Mouse (Mus musculus): ENCODE measurements at regions not wholly inside any gene's neighbourhood (a gene's known extent, or its start where the extent isn't known, plus 50 kb on each side); places are given as distances from the start of the nearest gene placed in this dataset.

GRCm38 (mm10) chr8:88450864-88451657 lies 70.1 kb upstream of the Nkd1 start:
- Histone ChIP-seq H3K9me3 (replicated peaks) (no peaks in the 10 kb centered on the region), H3K4me3 (replicated peaks) (no peak overlapping the region), H3K36me3 (no peaks in the 10 kb centered on the region), H3K4me1 (replicated peaks) (peaks cover 12% of the 10 kb centered on the region; the same call in 1 of the 2 replicates), H3K4me2 (peak overlapping the region; percentile 40; the same call in 1 of the 2 replicates), H3K9ac (no peak overlapping the region), H3K27me3 (peaks cover 74% of the 10 kb centered on the region), H3K27ac (no peak overlapping the region)
- 2% methylated on average over 26 of the region's 26 CpGs for WGBS (ENCODE audit: insufficient replicate concordance)
- ATAC-seq (ENCODE audit: low read depth) (no peak), DNase-seq (no peak)

GRCm38 (mm10) chr8:88451658-88452500 lies 69.3 kb upstream of the Nkd1 start:
- H3K4me3 ChIP-seq (replicated peaks): no peak overlapping the region
- no peaks in the 10 kb centered on the region for H3K9me3 ChIP-seq (replicated peaks)
- no peak overlapping the region for H3K9ac ChIP-seq
- DNase-seq (no peak), ATAC-seq (ENCODE audit: low read depth) (no peak)
- H3K4me2 ChIP-seq: peak overlapping the region; percentile 40; the same call in 1 of the 2 replicates
- 19% methylated on average over 17 of the region's 17 CpGs for WGBS (ENCODE audit: insufficient replicate concordance)
- peaks cover 12% of the 10 kb centered on the region; the same call in 1 of the 2 replicates for H3K4me1 ChIP-seq (replicated peaks)
- no peak overlapping the region for H3K27ac ChIP-seq
- H3K36me3 ChIP-seq: no peaks in the 10 kb centered on the region
- H3K27me3 ChIP-seq: peaks cover 80% of the 10 kb centered on the region

DNA sequence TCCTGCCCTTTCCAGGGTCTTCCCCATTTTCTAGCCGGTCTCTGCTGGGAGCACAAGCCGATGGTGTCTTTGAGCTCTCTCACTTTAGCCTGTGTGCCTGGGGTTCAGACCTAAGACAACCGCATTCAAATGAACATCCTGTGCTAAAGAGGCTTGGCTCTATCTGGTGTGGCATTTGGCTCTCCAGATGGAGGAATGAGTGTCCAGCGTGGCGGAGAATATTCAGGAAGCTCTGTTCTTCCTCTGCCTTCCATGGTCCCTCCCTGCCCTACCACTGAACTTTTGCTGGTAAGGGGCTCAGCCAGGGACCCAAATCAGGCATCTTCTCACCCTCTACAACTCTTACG lies 68.7 kb upstream of the Nkd1 start:
- ATAC-seq (ENCODE audit: low read depth) (no peak), DNase-seq (no peak)
- no peaks in the 10 kb centered on the region for H3K36me3 ChIP-seq
- no peak overlapping the region for H3K9ac ChIP-seq
- no peaks in the 10 kb centered on the region for H3K9me3 ChIP-seq (replicated peaks)
- no peak overlapping the region for H3K4me2 ChIP-seq
- 37% methylated on average over 6 of the region's 6 CpGs for WGBS (ENCODE audit: insufficient replicate concordance)
- H3K4me1 ChIP-seq (replicated peaks): peaks cover 12% of the 10 kb centered on the region; the same call in 1 of the 2 replicates
- H3K27ac ChIP-seq: no peak overlapping the region
- no peak overlapping the region for H3K4me3 ChIP-seq (replicated peaks)
- peaks cover 82% of the 10 kb centered on the region for H3K27me3 ChIP-seq

GRCm38 (mm10) chr8:88454048-88454696 lies 67.0 kb upstream of the Nkd1 start:
- Histone ChIP-seq H3K4me1 (replicated peaks) (peaks cover 12% of the 10 kb centered on the region; the same call in 1 of the 2 replicates), H3K4me2 (peak overlapping the region; percentile 69), H3K4me3 (replicated peaks) (peak overlapping the region; percentile 53), H3K27ac (no peak overlapping the region), H3K9me3 (replicated peaks) (no peaks in the 10 kb centered on the region), H3K9ac (peak overlapping the region; percentile 22; the same call in 1 of the 2 replicates), H3K36me3 (no peaks in the 10 kb centered on the region), H3K27me3 (peaks cover 76% of the 10 kb centered on the region)
- ATAC-seq (ENCODE audit: low read depth) (no peak), DNase-seq (no peak)
- WGBS (ENCODE audit: insufficient replicate concordance): under 1% methylated on average over 73 of the region's 75 CpGs

- no peak for ATAC-seq (ENCODE audit: low read depth)
- H3K27ac ChIP-seq: no peak overlapping the region
- 1% methylated on average over 4 of the region's 4 CpGs for WGBS (ENCODE audit: insufficient replicate concordance)
- no peaks in the 10 kb centered on the region for H3K36me3 ChIP-seq
- DNase-seq: no peak
- H3K4me2 ChIP-seq: peak overlapping the region; percentile 69
- H3K9me3 ChIP-seq (replicated peaks): no peaks in the 10 kb centered on the region
- H3K4me3 ChIP-seq (replicated peaks): no peak overlapping the region; the same call in 1 of the 2 replicates
- H3K9ac ChIP-seq: no peak overlapping the region
- H3K27me3 ChIP-seq: peaks cover 70% of the 10 kb centered on the region
- H3K4me1 ChIP-seq (replicated peaks): peaks cover 12% of the 10 kb centered on the region; the same call in 1 of the 2 replicates
Observed at GRCm38 (mm10) chr8:88454906-88455305, 66.2 kb upstream of the Nkd1 start.

GRCm38 (mm10) chr8:88455434-88456020 lies 65.6 kb upstream of the Nkd1 start:
- no peak overlapping the region; the same call in 1 of the 2 replicates for H3K4me3 ChIP-seq (replicated peaks)
- H3K36me3 ChIP-seq: no peaks in the 10 kb centered on the region
- H3K27me3 ChIP-seq: peaks cover 64% of the 10 kb centered on the region
- H3K9ac ChIP-seq: no peak overlapping the region
- ATAC-seq (ENCODE audit: low read depth) (no peak), DNase-seq (no peak)
- H3K27ac ChIP-seq: no peak overlapping the region
- H3K9me3 ChIP-seq (replicated peaks): no peaks in the 10 kb centered on the region
- 3% methylated on average over 27 of the region's 28 CpGs for WGBS (ENCODE audit: insufficient replicate concordance)
- peak overlapping the region; percentile 28 for H3K4me2 ChIP-seq
- H3K4me1 ChIP-seq (replicated peaks): peaks cover 12% of the 10 kb centered on the region; the same call in 1 of the 2 replicates

- ATAC-seq (ENCODE audit: low read depth): no peak
- Histone ChIP-seq H3K36me3 (no peaks in the 10 kb centered on the region), H3K4me3 (replicated peaks) (no peak overlapping the region), H3K9ac (no peak overlapping the region), H3K4me1 (replicated peaks) (peaks cover 6% of the 10 kb centered on the region; the same call in 1 of the 2 replicates), H3K4me2 (no peak overlapping the region), H3K9me3 (replicated peaks) (no peaks in the 10 kb centered on the region), H3K27me3 (peaks cover 27% of the 10 kb centered on the region), H3K27ac (no peak overlapping the region)
- no peak for DNase-seq
- WGBS (ENCODE audit: insufficient replicate concordance): 69% methylated on average over 2 of the region's 2 CpGs
Observed at GRCm38 (mm10) chr8:88459197-88459596, 62.0 kb upstream of the Nkd1 start.

GRCm38 (mm10) chr8:88467756-88468155 lies 53.4 kb upstream of the Nkd1 start:
- Histone ChIP-seq H3K27me3 (no peaks in the 10 kb centered on the region), H3K4me3 (replicated peaks) (no peak overlapping the region), H3K4me2 (no peak overlapping the region), H3K27ac (no peak overlapping the region), H3K9ac (no peak overlapping the region), H3K9me3 (replicated peaks) (no peaks in the 10 kb centered on the region), H3K4me1 (replicated peaks) (no peaks in the 10 kb centered on the region), H3K36me3 (no peaks in the 10 kb centered on the region)
- ATAC-seq (ENCODE audit: low read depth) (no peak), DNase-seq (no peak)
- WGBS (ENCODE audit: insufficient replicate concordance): 54% methylated on average over 3 of the region's 3 CpGs

DNA sequence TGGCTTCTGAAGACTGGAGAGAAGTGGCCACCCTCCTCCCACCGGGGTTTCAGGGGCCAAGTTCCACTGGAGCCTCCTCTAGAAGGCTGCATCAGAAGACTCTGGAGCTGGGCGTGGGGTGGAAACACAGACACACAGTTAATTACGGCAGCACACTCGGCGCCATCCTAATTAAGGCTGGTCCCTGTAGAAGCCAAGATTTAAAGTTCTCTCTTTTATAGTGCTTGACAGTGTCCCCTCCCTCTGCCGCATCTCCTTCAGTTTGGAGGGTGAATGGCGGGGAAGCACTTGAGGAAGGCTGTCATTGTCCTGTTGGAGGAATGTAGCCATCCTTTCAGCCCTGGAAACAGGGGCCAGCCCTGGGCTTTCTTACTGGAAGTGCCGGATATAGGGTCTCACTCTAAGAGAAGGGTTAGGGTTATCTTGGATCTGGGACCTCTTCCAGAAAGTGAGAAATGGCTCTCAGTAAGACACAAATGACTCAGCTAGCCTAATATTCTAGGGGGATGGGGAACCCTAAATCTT lies 50.2 kb upstream of the Nkd1 start:
- DNase-seq: no peak
- Histone ChIP-seq H3K4me3 (replicated peaks) (no peak overlapping the region), H3K9ac (no peak overlapping the region), H3K9me3 (replicated peaks) (no peaks in the 10 kb centered on the region), H3K4me2 (no peak overlapping the region), H3K4me1 (replicated peaks) (no peaks in the 10 kb centered on the region), H3K36me3 (no peaks in the 10 kb centered on the region), H3K27ac (no peak overlapping the region), H3K27me3 (no peaks in the 10 kb centered on the region)
- no peak for ATAC-seq (ENCODE audit: low read depth)
- 60% methylated on average over 8 of the region's 8 CpGs for WGBS (ENCODE audit: insufficient replicate concordance)

All from liver, embryonic 13.5 days (tissue).